ENCODE assay signal across 11 mouse cellular contexts in genomic region chr3:136165167-136166032, GRCm38 (mm10).
DNase-seq lines count a peak whose midpoint lies in the region; ATAC-seq and TF ChIP-seq lines count a peak whose summit lies in the region.
"Had no signal": no experiment of that assay in that cellular context is flagged by ENCODE, and none has a peak within 500 bp of the region (broad histone marks: within the 10 kb centered on the region; RNA-seq: fewer than 3 reads in every experiment).

No protein-coding gene starts in this region.

- H3K27ac ChIP-seq in heart, postnatal 0 days (ENCODE audit: low read depth) = no peak overlapping the region
- no peak overlapping the region for H3K27ac ChIP-seq in midbrain, embryonic 13.5 days
- H3K27ac ChIP-seq: hindbrain, embryonic 10.5 days; liver, embryonic 15.5 days; neural tube, embryonic 12.5 days had no signal

- intact Hi-C loops in left cerebral cortex, postnatal 10 days (cut with DNase I) = no loop called here

- TF ChIP-seq CTCF in heart, postnatal 0 days (IDR thresholded peaks at IDR 0.05; ENCODE audit: low read depth) = no peak

- H3K36me3 ChIP-seq in heart, postnatal 0 days (replicated peaks; ENCODE audit: control insufficient read depth, insufficient read depth, low read length) = no peaks in the 10 kb centered on the region
- H3K36me3 ChIP-seq in midbrain, embryonic 13.5 days = no peaks in the 10 kb centered on the region
- H3K36me3 ChIP-seq: hindbrain, embryonic 10.5 days; liver, embryonic 15.5 days; neural tube, embryonic 12.5 days had no signal

- H3K9me3 ChIP-seq in heart, postnatal 0 days (replicated peaks; ENCODE audit: control insufficient read depth, low read length) = no peaks in the 10 kb centered on the region
- H3K9me3 ChIP-seq in midbrain, embryonic 13.5 days = no peaks in the 10 kb centered on the region
- H3K9me3 ChIP-seq: hindbrain, embryonic 10.5 days; liver, embryonic 15.5 days; neural tube, embryonic 12.5 days had no signal

- H3K4me3 ChIP-seq in heart, postnatal 0 days (ENCODE audit: low read depth, low read length) = no peak overlapping the region
- no peak overlapping the region for H3K4me3 ChIP-seq in midbrain, embryonic 13.5 days (replicated peaks)
- H3K4me3 ChIP-seq: hindbrain, embryonic 10.5 days; liver, embryonic 15.5 days; neural tube, embryonic 12.5 days had no signal

- no peak overlapping the region for H3K9ac ChIP-seq in heart, postnatal 0 days (replicated peaks; ENCODE audit: low read depth, low read length)
- no peak overlapping the region for H3K9ac ChIP-seq in midbrain, embryonic 13.5 days (replicated peaks)
- H3K9ac ChIP-seq: liver, embryonic 15.5 days; neural tube, embryonic 12.5 days had no signal

- no peak overlapping the region for H3K4me2 ChIP-seq in heart, postnatal 0 days (ENCODE audit: low read depth, low read length)
- no peak overlapping the region for H3K4me2 ChIP-seq in midbrain, embryonic 13.5 days (replicated peaks)
- H3K4me2 ChIP-seq: liver, embryonic 15.5 days; neural tube, embryonic 12.5 days had no signal

- no peaks in the 10 kb centered on the region for H3K4me1 ChIP-seq in heart, postnatal 0 days (ENCODE audit: control insufficient read depth, insufficient read depth)
- no peaks in the 10 kb centered on the region for H3K4me1 ChIP-seq in midbrain, embryonic 13.5 days (replicated peaks)
- H3K4me1 ChIP-seq: liver, embryonic 15.5 days; neural tube, embryonic 12.5 days had no signal

- 39% methylated on average over 7 of the region's 7 CpGs for WGBS in heart, postnatal 0 days
- 91% methylated on average over 7 of the region's 7 CpGs for WGBS in midbrain, embryonic 13.5 days

- peak; percentile 92 for DNase-seq in cerebellum, adult 11 months
- peak; percentile 96 to 97 for DNase-seq in cerebellum, postnatal 25 days
- peak; percentile 19 for DNase-seq in heart, postnatal 0 days (ENCODE audit: low spot score)
- peak; percentile 10 to 66 for DNase-seq in left cerebral cortex, postnatal 10 days (ENCODE audit: extremely low spot score in 1 of 2, low spot score in 2 of 2)
- DNase-seq in thymus, postnatal 0 days (ENCODE audit: low spot score) = no peak
- no peak for DNase-seq in spleen, postnatal 4 days (ENCODE audit: low spot score in 2 of 2)
- DNase-seq in embryo, embryonic 10 days (ENCODE audit: low spot score) = no peak

- no peaks in the 10 kb centered on the region for H3K27me3 ChIP-seq in heart, postnatal 0 days (ENCODE audit: control insufficient read depth, insufficient read depth, low read length)
- peaks cover 6% of the 10 kb centered on the region; the same call in 1 of the 2 replicates for H3K27me3 ChIP-seq in midbrain, embryonic 13.5 days
- H3K27me3 ChIP-seq: liver, embryonic 15.5 days; neural tube, embryonic 12.5 days had no signal

- TF ChIP-seq EP300 in heart, postnatal 0 days (IDR thresholded peaks at IDR 0.05; ENCODE audit: low read depth) = no peak

- ATAC-seq in heart, postnatal 0 days (ENCODE audit: insufficient read depth, low read depth) = peak; percentile 73
- ATAC-seq in midbrain, embryonic 13.5 days = no peak

Comparison
In these comparisons a context has a peak if more than half of its experiments do, and no peak if none do; other contexts are left out.
1. DNase-seq: peak in cerebellum, adult 11 months (single experiment), cerebellum, postnatal 25 days (2 of 2), heart, postnatal 0 days (single experiment) and left cerebral cortex, postnatal 10 days (2 of 2); none in thymus, postnatal 0 days (single experiment), spleen, postnatal 4 days (0 of 2) and embryo, embryonic 10 days (single experiment).